Mouse (Mus musculus): ENCODE measurements around the gene Lbh. TPM values are rescaled to one million over a fixed set of nuclear protein-coding genes. Genes with fewer than 3 reads are reported as not detected.
A peak's percentile ranks its signal among the peaks of the same experiment; 100 is the strongest.

Lbh gene
- polyA plus RNA-seq, 2 experiments = 0.85 to 6.2 TPM

DNA sequence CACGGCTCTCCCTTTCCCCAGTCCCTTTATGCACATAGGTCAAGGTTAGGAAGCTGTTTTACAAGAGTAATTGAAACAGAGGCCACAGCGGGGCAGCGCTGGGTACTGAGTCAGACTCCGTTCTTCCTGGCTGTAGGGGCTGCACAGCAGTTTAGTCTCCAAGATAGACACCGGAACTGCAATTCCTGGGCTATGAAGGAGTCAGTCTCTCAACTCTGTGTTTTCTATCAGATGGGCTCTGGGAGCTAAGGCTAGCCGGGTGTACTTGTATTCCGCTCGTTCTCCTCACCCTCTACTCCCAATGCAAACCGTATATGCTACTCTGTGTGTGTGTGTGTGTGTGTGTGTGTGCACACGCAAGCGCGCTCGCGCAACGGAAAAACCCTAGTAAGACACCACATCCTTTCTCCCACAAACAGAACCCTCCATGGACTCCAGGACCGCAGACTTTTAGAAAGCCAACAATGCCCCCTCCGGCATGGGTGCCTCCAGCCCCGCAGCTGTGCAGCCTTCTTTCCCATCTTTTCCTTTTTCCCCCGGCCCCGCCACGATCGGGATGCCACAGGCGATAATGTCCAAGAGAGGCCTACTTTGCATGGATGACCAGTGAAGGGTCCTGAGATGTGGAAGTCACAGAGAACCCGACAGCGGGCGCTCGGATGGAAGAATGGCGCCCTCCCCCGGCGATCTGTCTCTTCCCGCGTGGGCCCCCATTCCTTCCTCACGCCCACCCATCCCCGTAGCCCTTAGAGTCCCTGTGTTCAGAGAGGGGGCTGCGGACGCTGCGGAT is 669 bp upstream of the Lbh start:
- Histone ChIP-seq H3K4me3 (ENCODE audit: insufficient read depth in 1 of 2, low read depth in 2 of 2, low read length in 2 of 2) (peak overlapping the region; percentile 53 to 55), H3K4me1 (replicated peaks; ENCODE audit: control insufficient read depth in 2 of 2, insufficient read depth in 2 of 2, low read length in 1 of 2) (peaks cover 0 to 2% of the 10 kb centered on the region in 2 experiments; a peak in 1 of 4 replicates), H3K9me3 (ENCODE audit: control insufficient read depth, low read length) (no peaks in the 10 kb centered on the region), H3K27me3 (ENCODE audit: control insufficient read depth, insufficient read depth, low read length) (peaks cover 33% of the 10 kb centered on the region), H3K27ac (no peak overlapping the region), H3K36me3 (replicated peaks; ENCODE audit: control insufficient read depth, insufficient read depth, low read depth) (no peaks in the 10 kb centered on the region), H3K9ac (replicated peaks) (peak overlapping the region; percentile 34; the same call in 1 of the 2 replicates), H3K4me2 (ENCODE audit: low read depth) (peak overlapping the region; percentile 71)
- TF ChIP-seq CTCF (IDR thresholded peaks at IDR 0.05; ENCODE audit: low read depth) (peak; percentile 33; the same call in 1 of the 2 replicates), EP300 (IDR thresholded peaks at IDR 0.05; ENCODE audit: low read depth) (no peak)
- WGBS (ENCODE audit: insufficient replicate concordance) = 2% methylated on average over 37 of the region's 37 CpGs
- ATAC-seq (ENCODE audit: insufficient read depth) (peak; percentile 24), DNase-seq (ENCODE audit: low read depth in 3 of 3, low spot score in 3 of 3) (no peak)

DNA sequence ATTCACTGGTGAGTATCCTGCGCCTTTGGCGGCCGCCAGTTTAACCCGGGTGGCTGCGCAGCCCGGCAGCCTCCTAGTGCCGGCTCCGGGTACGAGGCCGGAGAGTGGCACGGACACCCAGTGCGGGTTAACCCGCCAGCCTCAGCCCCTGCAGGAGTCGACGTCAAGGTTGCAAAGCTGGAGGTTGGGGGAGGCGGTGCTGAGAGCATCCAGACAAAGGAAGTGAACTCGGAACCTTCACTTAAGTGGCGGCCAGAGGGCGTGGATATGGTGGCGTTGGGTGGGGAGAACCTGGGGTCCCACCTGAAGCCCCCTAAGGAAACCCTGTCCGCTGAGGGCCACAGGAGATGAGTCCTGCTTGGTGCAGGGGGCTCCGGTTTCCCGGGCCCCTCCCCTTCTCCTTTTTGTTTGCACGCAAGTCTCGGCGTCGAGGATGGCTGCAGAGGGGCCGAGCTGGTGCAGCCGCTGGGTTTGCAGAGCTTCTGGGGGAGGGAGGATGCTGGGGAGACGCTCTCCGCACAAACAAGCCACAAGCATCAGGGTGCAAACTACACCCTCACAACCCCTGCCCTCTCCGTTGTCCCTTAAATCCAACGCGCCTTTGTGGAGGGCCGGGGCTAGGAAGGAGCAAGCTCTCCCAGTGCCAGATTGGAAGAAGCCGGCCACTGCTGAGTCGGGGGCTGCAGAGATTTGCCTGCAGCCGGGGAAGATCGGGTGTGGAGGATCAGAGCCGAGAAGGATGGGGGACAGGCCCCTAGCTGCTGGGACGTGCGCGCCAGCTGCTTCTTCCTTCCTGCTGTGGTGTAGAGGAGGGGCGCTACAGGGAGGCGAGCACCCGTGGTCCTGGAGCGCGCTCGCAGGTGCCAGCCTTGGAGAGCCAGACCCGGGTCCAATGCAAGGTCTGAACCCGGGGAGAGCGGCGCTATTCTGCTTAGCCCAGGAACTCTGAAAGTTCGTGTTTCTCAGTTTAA is 751 bp downstream of the Lbh start:
- Histone ChIP-seq H3K4me3 (ENCODE audit: insufficient read depth in 1 of 2, low read depth in 2 of 2, low read length in 2 of 2) (peak overlapping the region; percentile 53 to 55), H3K36me3 (replicated peaks; ENCODE audit: control insufficient read depth, insufficient read depth, low read depth) (no peaks in the 10 kb centered on the region), H3K9ac (replicated peaks) (peak overlapping the region; percentile 23; the same call in 1 of the 2 replicates), H3K27me3 (ENCODE audit: control insufficient read depth, insufficient read depth, low read length) (peaks cover 33% of the 10 kb centered on the region), H3K27ac (no peak overlapping the region), H3K4me1 (replicated peaks; ENCODE audit: control insufficient read depth in 2 of 2, insufficient read depth in 2 of 2, low read length in 1 of 2) (peaks cover 0 to 2% of the 10 kb centered on the region in 2 experiments; a peak in 1 of 4 replicates), H3K4me2 (ENCODE audit: low read depth) (peak overlapping the region; percentile 71), H3K9me3 (ENCODE audit: control insufficient read depth, low read length) (no peaks in the 10 kb centered on the region)
- 0 out of 2 replicates have a peak, but pooled peaks have one; percentile 3 for TF ChIP-seq CTCF (IDR thresholded peaks at IDR 0.05; ENCODE audit: low read depth)
- no peak for TF ChIP-seq EP300 (IDR thresholded peaks at IDR 0.05; ENCODE audit: low read depth)
- ATAC-seq (ENCODE audit: insufficient read depth) = peak; percentile 31
- no peak for DNase-seq (ENCODE audit: low read depth in 3 of 3, low spot score in 3 of 3)
- WGBS (ENCODE audit: insufficient replicate concordance) = under 1% methylated on average over 54 of the region's 54 CpGs

- peak overlapping the region; percentile 53 to 55 for H3K4me3 ChIP-seq (ENCODE audit: insufficient read depth in 1 of 2, low read depth in 2 of 2, low read length in 2 of 2)
- H3K4me1 ChIP-seq (replicated peaks; ENCODE audit: control insufficient read depth in 2 of 2, insufficient read depth in 2 of 2, low read length in 1 of 2) = peaks cover 0 to 2% of the 10 kb centered on the region in 2 experiments; a peak in 1 of 4 replicates
- H3K36me3 ChIP-seq (replicated peaks; ENCODE audit: control insufficient read depth, insufficient read depth, low read depth) = no peaks in the 10 kb centered on the region
- no peak for ATAC-seq (ENCODE audit: insufficient read depth)
- DNase-seq (ENCODE audit: low read depth in 3 of 3, low spot score in 3 of 3) = no peak
- H3K27me3 ChIP-seq (ENCODE audit: control insufficient read depth, insufficient read depth, low read length) = peaks cover 33% of the 10 kb centered on the region
- TF ChIP-seq CTCF (IDR thresholded peaks at IDR 0.05; ENCODE audit: low read depth) (no peak), EP300 (IDR thresholded peaks at IDR 0.05; ENCODE audit: low read depth) (no peak)
- H3K9me3 ChIP-seq (ENCODE audit: control insufficient read depth, low read length) = no peaks in the 10 kb centered on the region
- no peak overlapping the region for H3K27ac ChIP-seq
- WGBS (ENCODE audit: insufficient replicate concordance) = 26% methylated on average over 3 of the region's 3 CpGs
- peak overlapping the region; percentile 71 for H3K4me2 ChIP-seq (ENCODE audit: low read depth)
- no peak overlapping the region for H3K9ac ChIP-seq (replicated peaks)
Measured at GRCm38 (mm10) chr17:72919641-72920040, 1.5 kb downstream of the Lbh start.

DNA sequence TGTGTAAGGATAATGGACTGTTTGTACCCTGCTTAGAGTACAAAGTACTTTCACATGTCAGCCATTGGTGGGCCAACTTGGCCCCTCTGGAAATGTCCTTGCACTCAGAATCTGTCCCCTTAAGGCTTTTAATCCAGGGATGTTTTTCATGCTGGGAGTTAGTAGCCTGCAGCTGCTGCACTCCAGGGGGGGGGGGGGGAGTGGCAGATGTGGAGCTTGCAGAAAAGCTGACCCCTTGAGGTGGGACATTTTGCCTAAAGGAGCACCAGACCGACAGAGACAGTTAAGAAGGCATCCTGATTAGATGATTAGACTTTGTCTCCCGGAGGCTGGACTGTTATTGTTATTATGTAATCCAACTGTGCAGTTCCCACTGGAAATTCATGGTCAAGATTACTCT is 2.3 kb downstream of the Lbh start:
- Histone ChIP-seq H3K9ac (replicated peaks) (no peak overlapping the region), H3K36me3 (replicated peaks; ENCODE audit: control insufficient read depth, insufficient read depth, low read depth) (no peaks in the 10 kb centered on the region), H3K27me3 (ENCODE audit: control insufficient read depth, insufficient read depth, low read length) (peaks cover 33% of the 10 kb centered on the region), H3K4me1 (replicated peaks; ENCODE audit: control insufficient read depth in 2 of 2, insufficient read depth in 2 of 2, low read length in 1 of 2) (peaks cover 0 to 2% of the 10 kb centered on the region in 2 experiments; a peak in 1 of 4 replicates), H3K4me2 (ENCODE audit: low read depth) (no peak overlapping the region; the same call in 1 of the 2 replicates), H3K27ac (no peak overlapping the region), H3K9me3 (ENCODE audit: control insufficient read depth, low read length) (no peaks in the 10 kb centered on the region), H3K4me3 (ENCODE audit: insufficient read depth in 1 of 2, low read depth in 2 of 2, low read length in 2 of 2) (no peak overlapping the region; a peak in 1 of 4 replicates)
- no peak for ATAC-seq (ENCODE audit: insufficient read depth)
- 18% methylated on average over 2 of the region's 2 CpGs for WGBS (ENCODE audit: insufficient replicate concordance)
- DNase-seq (ENCODE audit: low read depth in 3 of 3, low spot score in 3 of 3) = no peak
- no peak for TF ChIP-seq CTCF (IDR thresholded peaks at IDR 0.05; ENCODE audit: low read depth)
- TF ChIP-seq EP300 (IDR thresholded peaks at IDR 0.05; ENCODE audit: low read depth) = no peak
